Comparison of ENCODE assay signal across 21 mouse cellular contexts in genomic region chr7:123529190-123529589, GRCm38 (mm10). TPM values are rescaled to one million over a fixed set of nuclear protein-coding genes. Genes with fewer than 3 reads are reported as not detected.
DNase-seq lines count a peak whose midpoint lies in the region; ATAC-seq lines count a peak whose summit lies in the region.
"Had no signal": no experiment of that assay in that cellular context is flagged by ENCODE, and none has a peak within 500 bp of the region (broad histone marks: within the 10 kb centered on the region; RNA-seq: fewer than 3 reads in every experiment).

No protein-coding gene starts in this region.

- H3K9ac ChIP-seq in heart, embryonic 12.5 days: no peak overlapping the region
- no peak overlapping the region for H3K9ac ChIP-seq in heart, embryonic 14.5 days (ENCODE audit: low read length)

- 29% methylated on average over 3 of the region's 3 CpGs for WGBS in heart, embryonic 12.5 days
- WGBS in heart, embryonic 14.5 days: 35% methylated on average over 3 of the region's 3 CpGs

- DNase-seq in heart, adult 11 months: no peak
- no peak for DNase-seq in heart, postnatal 36 days
- DNase-seq: adrenal gland, adult 2 months; adrenal gland, adult 8-10 months; adrenal gland, postnatal 10 days; adrenal gland, postnatal 14 days; adrenal gland, postnatal 25 days; adrenal gland, postnatal 36 days; B cell, adult 2 months; cerebellum, adult 11 months; cerebellum, adult 11-12 months; cerebellum, adult 18-20 months had no signal

- H3K4me1 ChIP-seq in heart, embryonic 12.5 days (replicated peaks): peaks cover 7% of the 10 kb centered on the region; the same call in 1 of the 2 replicates
- H3K4me1 ChIP-seq in heart, embryonic 14.5 days (ENCODE audit: control insufficient read depth in 2 of 2, insufficient read depth in 2 of 2, low read length in 2 of 2): 0 out of 4 replicates have a peak, but pooled peaks cover 0 to 3% of the 10 kb centered on the region in 2 experiments

- intact Hi-C loops in heart, postnatal 36 days (cut with DNase I): loop anchor here (10.0 kb wide), 1 partner anchor 1866 kb away; no protein-coding TSS in a partner anchor

- no peaks in the 10 kb centered on the region for H3K27me3 ChIP-seq in heart, embryonic 12.5 days (replicated peaks)
- no peaks in the 10 kb centered on the region for H3K27me3 ChIP-seq in heart, embryonic 14.5 days (ENCODE audit: control insufficient read depth, insufficient read depth, low read length)

- no peaks in the 10 kb centered on the region for H3K36me3 ChIP-seq in heart, embryonic 12.5 days
- H3K36me3 ChIP-seq in heart, embryonic 14.5 days (ENCODE audit: control insufficient read depth, insufficient read depth, low read length): no peaks in the 10 kb centered on the region
- H3K36me3 ChIP-seq: G1E had no signal

- no peak overlapping the region for H3K4me2 ChIP-seq in heart, embryonic 12.5 days
- H3K4me2 ChIP-seq in heart, embryonic 14.5 days (ENCODE audit: low read length): no peak overlapping the region

- ATAC-seq in heart, embryonic 12.5 days (ENCODE audit: insufficient number of reproducible peaks, low FRiP score): peak; percentile 58; the same call in 1 of the 2 replicates
- ATAC-seq in heart, embryonic 14.5 days (ENCODE audit: insufficient number of reproducible peaks, insufficient read depth, low FRiP score, low read depth): peak; percentile 50; the same call in 1 of the 2 replicates
- ATAC-seq: activated CD4-positive, CD25-positive, alpha-beta regulatory T cell, adult 4 months; CD4-positive, CD25-positive, alpha-beta regulatory T cell, adult 4 months; Patski had no signal

- H3K4me3 ChIP-seq in heart, embryonic 12.5 days: no peak overlapping the region
- H3K4me3 ChIP-seq in heart, embryonic 14.5 days (ENCODE audit: control insufficient read depth in 1 of 2, insufficient read depth in 1 of 2, low read depth in 1 of 2, low read length in 2 of 2): no peak overlapping the region

- H3K9me3 ChIP-seq in heart, embryonic 12.5 days (replicated peaks): peaks cover 4% of the 10 kb centered on the region; the same call in 1 of the 2 replicates
- H3K9me3 ChIP-seq in heart, embryonic 14.5 days (ENCODE audit: control insufficient read depth, low read length): 0 out of 2 replicates have a peak, but pooled peaks cover 6% of the 10 kb centered on the region
- H3K9me3 ChIP-seq: G1E had no signal

- no peak overlapping the region for H3K27ac ChIP-seq in heart, embryonic 12.5 days (ENCODE audit: poor library complexity, severe bottlenecking)
- H3K27ac ChIP-seq in heart, embryonic 14.5 days (replicated peaks in 1 of 2; ENCODE audit: control insufficient read depth in 1 of 2, insufficient read depth in 1 of 2, low read depth in 2 of 2, low read length in 2 of 2): no peak overlapping the region

RNA-seq across cellular contexts. Expression of gene Zkscan2, which starts 28.9 kb away (rescaled TPM):
- 2.4 and 3.2 TPM in 2 replicates for polyA plus RNA-seq in heart, embryonic 12.5 days (2016; fragmentation: Nextera tagmentation; extraction: Ambion mirVana)
- 2.7 and 2.8 TPM in 2 replicates for polyA plus RNA-seq in heart, embryonic 14.5 days (2014; fragmentation: Nextera tagmentation; extraction: Ambion mirVana)
- under 1 TPM; 0.16 to 0.42 TPM for total RNA-seq in heart, postnatal 36 days (2021)
- total RNA-seq: CH12.LX, MEL had no signal
- polyA plus RNA-seq: C2C12, G1E had no signal
